Mouse (Mus musculus): Measurements from ENCODE around the gene Nipa2.
"Not testable (repeated sequence)": the region's sequence is repeated elsewhere in the genome, so short reads cannot be mapped to it uniquely, and the experiment has no call there.

Nipa2 gene

DNA sequence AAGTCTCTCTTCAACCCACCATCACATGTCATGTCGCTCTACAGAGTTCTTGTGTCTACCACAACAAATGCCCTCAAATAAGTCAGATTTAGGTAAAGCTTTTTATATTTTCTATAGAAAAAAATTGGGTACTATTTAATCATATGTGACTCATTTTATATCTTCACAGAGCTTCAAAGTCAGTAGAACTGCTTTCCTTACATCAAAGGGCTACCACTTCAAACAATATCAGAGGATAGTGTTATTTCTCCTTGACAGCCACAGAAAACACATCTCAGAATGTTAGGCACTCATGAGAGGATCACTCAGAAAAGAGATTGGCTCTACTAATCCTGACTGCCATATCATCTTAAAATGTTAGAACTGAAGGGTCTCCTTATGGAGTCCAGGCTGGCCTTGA, 1.8 kb downstream of the Nipa2 start:
- TF ChIP-seq POU5F1 (IDR thresholded peaks at IDR 0.05; ENCODE audit: borderline replicate concordance, low read length) (no peak), NANOG (IDR thresholded peaks at IDR 0.05; ENCODE audit: borderline replicate concordance, low read length) (no peak), CTCF (conservative IDR thresholded peaks at IDR 0.05; ENCODE audit: low read length) (no peak)
- H3K27me3 ChIP-seq (ENCODE audit: insufficient read depth, low read length) = no peaks in the 10 kb centered on the region

DNA sequence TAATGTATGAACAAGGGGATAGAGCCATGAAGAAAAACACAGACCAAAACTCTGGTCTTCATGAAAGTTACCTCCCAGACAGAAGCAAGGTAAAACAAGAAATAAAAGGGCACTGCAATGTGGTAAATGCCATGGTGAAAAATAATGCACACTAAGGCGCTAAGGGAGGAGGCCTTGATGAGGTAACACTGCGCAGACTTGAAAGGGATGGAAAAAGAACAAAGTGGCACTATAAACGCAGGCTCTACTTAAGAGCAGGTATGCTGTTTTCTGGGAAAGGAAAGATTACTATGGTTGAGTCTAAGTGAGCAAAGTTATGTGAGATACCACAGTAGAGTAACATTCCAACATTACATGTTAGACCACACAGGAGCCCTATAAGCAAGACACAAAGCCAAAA, 2.5 kb downstream of the Nipa2 start:
- Histone ChIP-seq H3K36me3 (ENCODE audit: insufficient read depth, low read length) (peaks cover 26% of the 10 kb centered on the region), H3K27me3 (ENCODE audit: insufficient read depth, low read length) (no peaks in the 10 kb centered on the region), H3K9me3 (ENCODE audit: low read length) (no peaks in the 10 kb centered on the region), H3K4me3 (replicated peaks; ENCODE audit: low read length) (no peak overlapping the region), H3K4me1 (replicated peaks; ENCODE audit: low read depth, low read length) (peaks cover 29% of the 10 kb centered on the region)
- TF ChIP-seq POU5F1 (IDR thresholded peaks at IDR 0.05; ENCODE audit: borderline replicate concordance, low read length) (no peak), CTCF (conservative IDR thresholded peaks at IDR 0.05; ENCODE audit: low read length) (no peak), NANOG (IDR thresholded peaks at IDR 0.05; ENCODE audit: borderline replicate concordance, low read length) (no peak)

More for the DNA sequence above, 1.8 kb downstream of the Nipa2 start:
- H3K4me1 ChIP-seq (replicated peaks; ENCODE audit: low read depth, low read length) = peaks cover 29% of the 10 kb centered on the region
- no peaks in the 10 kb centered on the region for H3K9me3 ChIP-seq (ENCODE audit: low read length)
- H3K36me3 ChIP-seq (ENCODE audit: insufficient read depth, low read length) = peaks cover 25% of the 10 kb centered on the region
- no peak overlapping the region for H3K4me3 ChIP-seq (replicated peaks; ENCODE audit: low read length)

DNA sequence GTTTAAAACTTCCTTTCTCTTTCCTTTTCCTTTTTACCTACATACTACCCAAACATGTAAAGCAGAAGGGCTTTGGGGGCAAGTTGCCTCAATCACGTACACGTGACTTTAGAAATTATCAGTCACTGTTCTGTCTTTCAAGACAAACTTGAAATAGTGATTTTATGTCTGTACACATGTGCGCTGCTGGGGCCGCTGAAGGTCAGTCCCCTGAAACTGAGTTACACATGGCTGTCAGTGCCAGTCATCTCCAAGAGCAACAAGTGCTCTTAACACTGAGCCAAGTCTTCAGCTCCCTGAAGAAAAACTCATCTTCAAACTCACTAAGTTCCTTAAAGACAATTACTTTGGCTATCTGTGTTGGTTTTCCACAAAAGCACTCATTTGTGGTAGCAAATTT, 4.4 kb downstream of the Nipa2 start:
- Histone ChIP-seq H3K9me3 (ENCODE audit: low read length) (no peaks in the 10 kb centered on the region), H3K36me3 (ENCODE audit: insufficient read depth, low read length) (peaks cover 30% of the 10 kb centered on the region), H3K27me3 (ENCODE audit: insufficient read depth, low read length) (no peaks in the 10 kb centered on the region), H3K4me1 (replicated peaks; ENCODE audit: low read depth, low read length) (peaks cover 23% of the 10 kb centered on the region), H3K4me3 (replicated peaks; ENCODE audit: low read length) (no peak overlapping the region)
- TF ChIP-seq CTCF (conservative IDR thresholded peaks at IDR 0.05; ENCODE audit: low read length) (no peak), NANOG (IDR thresholded peaks at IDR 0.05; ENCODE audit: borderline replicate concordance, low read length) (no peak), POU5F1 (IDR thresholded peaks at IDR 0.05; ENCODE audit: borderline replicate concordance, low read length) (no peak)

DNA sequence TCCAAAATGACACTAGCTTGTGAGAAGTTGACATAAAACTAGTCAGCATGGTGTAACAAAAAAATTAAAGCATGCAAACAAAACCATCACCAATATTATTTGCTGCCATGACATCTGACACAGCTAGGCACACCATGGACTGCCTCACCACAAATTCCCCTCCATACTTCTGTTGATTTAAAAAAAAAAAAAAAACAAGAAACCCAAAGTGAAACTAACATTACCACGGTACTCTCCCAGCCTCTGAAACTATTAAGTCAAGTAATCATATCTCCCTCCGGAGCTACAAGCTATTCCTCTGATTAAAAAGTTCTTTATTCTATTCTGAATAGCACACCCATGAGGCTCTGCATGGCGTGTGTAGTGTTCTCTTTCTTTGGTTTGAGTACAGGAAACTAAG, 5.1 kb downstream of the Nipa2 start:
- Histone ChIP-seq H3K4me1 (replicated peaks; ENCODE audit: low read depth, low read length) (peaks cover 20% of the 10 kb centered on the region), H3K36me3 (ENCODE audit: insufficient read depth, low read length) (peaks cover 30% of the 10 kb centered on the region), H3K9me3 (ENCODE audit: low read length) (no peaks in the 10 kb centered on the region), H3K4me3 (replicated peaks; ENCODE audit: low read length) (no peak overlapping the region), H3K27me3 (ENCODE audit: insufficient read depth, low read length) (no peaks in the 10 kb centered on the region)
- no peak for TF ChIP-seq POU5F1 (IDR thresholded peaks at IDR 0.05; ENCODE audit: borderline replicate concordance, low read length)
- no peak for TF ChIP-seq NANOG (IDR thresholded peaks at IDR 0.05; ENCODE audit: borderline replicate concordance, low read length)
- no peak for TF ChIP-seq CTCF (conservative IDR thresholded peaks at IDR 0.05; ENCODE audit: low read length)

DNA sequence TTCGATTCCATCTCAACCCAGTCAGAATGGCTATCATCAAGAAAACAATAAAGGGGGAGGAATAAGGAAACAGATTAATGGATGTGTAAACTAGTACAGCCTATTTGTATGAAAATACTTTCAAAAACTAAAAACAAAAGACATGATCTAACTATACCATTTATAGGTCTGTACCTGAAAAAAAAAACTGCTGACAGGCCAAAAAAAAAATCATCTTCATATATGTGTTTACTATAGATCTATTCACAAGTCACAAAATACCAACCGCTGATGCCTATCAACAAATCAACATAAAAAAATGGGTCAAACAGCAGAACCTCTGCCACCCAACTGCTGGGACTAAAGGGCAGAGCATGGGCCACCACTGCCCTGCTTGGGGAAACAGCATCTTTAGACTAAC, 6.2 kb downstream of the Nipa2 start:
- peaks cover 30% of the 10 kb centered on the region for H3K36me3 ChIP-seq (ENCODE audit: insufficient read depth, low read length)
- H3K4me1 ChIP-seq (replicated peaks; ENCODE audit: low read depth, low read length) = peaks cover 15% of the 10 kb centered on the region
- TF ChIP-seq CTCF (conservative IDR thresholded peaks at IDR 0.05; ENCODE audit: low read length) (no peak), NANOG (IDR thresholded peaks at IDR 0.05; ENCODE audit: borderline replicate concordance, low read length) (no peak), POU5F1 (IDR thresholded peaks at IDR 0.05; ENCODE audit: borderline replicate concordance, low read length) (no peak)

DNA sequence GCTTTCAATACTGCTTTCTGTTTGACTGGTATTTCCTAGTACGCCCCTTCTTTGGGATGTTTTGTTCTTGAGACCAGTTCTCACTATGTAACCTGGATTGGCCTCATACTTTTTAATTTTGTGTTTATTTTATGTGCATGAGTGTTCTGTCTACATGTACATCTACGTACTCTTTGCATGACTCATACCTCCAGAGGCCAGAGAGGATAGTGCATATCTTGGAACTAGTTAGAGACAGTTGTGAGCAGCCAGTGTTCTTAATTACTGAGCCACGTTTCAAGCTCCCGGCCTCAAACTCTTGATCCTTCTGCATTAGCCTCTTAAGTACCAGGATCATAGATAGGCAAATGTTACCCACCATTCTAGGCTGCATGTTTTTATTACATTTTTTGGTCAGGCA, 23.9 kb downstream of the Nipa2 start:
- Histone ChIP-seq H3K9me3 (ENCODE audit: low read length) (no peaks in the 10 kb centered on the region), H3K4me3 (replicated peaks; ENCODE audit: low read length) (no peak overlapping the region), H3K36me3 (ENCODE audit: insufficient read depth, low read length) (peaks cover 51% of the 10 kb centered on the region), H3K27me3 (ENCODE audit: insufficient read depth, low read length) (no peaks in the 10 kb centered on the region), H3K4me1 (replicated peaks; ENCODE audit: low read depth, low read length) (peaks cover 8% of the 10 kb centered on the region)
- TF ChIP-seq CTCF (conservative IDR thresholded peaks at IDR 0.05; ENCODE audit: low read length) (no peak), NANOG (IDR thresholded peaks at IDR 0.05; ENCODE audit: borderline replicate concordance, low read length) (no peak), POU5F1 (IDR thresholded peaks at IDR 0.05; ENCODE audit: borderline replicate concordance, low read length) (no peak)

More for the DNA sequence above, 6.2 kb downstream of the Nipa2 start:
- no peaks in the 10 kb centered on the region for H3K27me3 ChIP-seq (ENCODE audit: insufficient read depth, low read length)
- H3K9me3 ChIP-seq (ENCODE audit: low read length) = no peaks in the 10 kb centered on the region
- H3K4me3 ChIP-seq (replicated peaks; ENCODE audit: low read length) = no peak overlapping the region

DNA sequence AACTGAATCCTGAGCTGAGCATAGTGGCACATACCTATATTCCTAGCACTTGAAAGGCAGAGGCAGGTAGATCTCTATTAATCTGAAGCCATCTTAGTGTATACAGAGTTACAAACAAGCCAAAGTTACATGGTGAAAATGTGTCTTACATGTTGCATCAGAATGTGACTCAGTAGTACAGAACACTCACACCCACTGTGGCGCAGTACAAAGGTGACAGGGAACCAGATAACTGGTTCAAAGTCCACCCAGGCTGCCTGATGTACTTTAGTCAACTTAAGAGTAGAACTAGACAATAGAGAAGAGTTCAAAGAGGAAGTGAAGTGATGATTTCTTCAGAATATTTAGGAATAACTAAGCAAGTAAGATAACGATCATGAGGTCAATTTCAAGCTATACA, 27.3 kb downstream of the Nipa2 start:
- TF ChIP-seq CTCF (conservative IDR thresholded peaks at IDR 0.05; ENCODE audit: low read length) (no peak), POU5F1 (IDR thresholded peaks at IDR 0.05; ENCODE audit: borderline replicate concordance, low read length) (no peak), NANOG (IDR thresholded peaks at IDR 0.05; ENCODE audit: borderline replicate concordance, low read length) (no peak)
- Histone ChIP-seq H3K9me3 (ENCODE audit: low read length) (no peaks in the 10 kb centered on the region), H3K36me3 (ENCODE audit: insufficient read depth, low read length) (peaks cover 60% of the 10 kb centered on the region), H3K4me1 (replicated peaks; ENCODE audit: low read depth, low read length) (peaks cover 8% of the 10 kb centered on the region), H3K27me3 (ENCODE audit: insufficient read depth, low read length) (no peaks in the 10 kb centered on the region), H3K4me3 (replicated peaks; ENCODE audit: low read length) (no peak overlapping the region)

DNA sequence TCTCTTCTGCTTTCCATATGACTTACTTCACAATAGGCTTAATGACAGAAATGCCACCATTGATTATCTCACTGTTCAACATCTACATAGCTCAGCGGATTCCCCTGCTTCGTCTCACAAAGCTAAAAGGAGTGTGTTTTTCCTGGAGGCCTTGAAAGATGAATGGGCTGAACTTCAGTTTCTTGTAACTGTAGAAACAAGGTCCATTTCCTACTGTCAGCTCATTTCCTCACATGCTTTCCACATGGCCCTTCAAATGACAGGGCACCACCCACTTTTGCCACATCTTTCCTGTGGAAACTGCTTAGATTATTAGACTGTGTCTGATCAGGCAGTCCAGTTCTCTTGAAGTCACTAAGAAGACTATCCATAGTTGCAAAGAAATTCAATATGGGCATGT, 33.6 kb downstream of the Nipa2 start:
- Histone ChIP-seq H3K4me3 (replicated peaks; ENCODE audit: low read length) (no peak overlapping the region), H3K36me3 (ENCODE audit: insufficient read depth, low read length) (peaks cover 84% of the 10 kb centered on the region), H3K9me3 (ENCODE audit: low read length) (no peaks in the 10 kb centered on the region), H3K27me3 (ENCODE audit: insufficient read depth, low read length) (no peaks in the 10 kb centered on the region), H3K4me1 (replicated peaks; ENCODE audit: low read depth, low read length) (no peaks in the 10 kb centered on the region)
- TF ChIP-seq NANOG (IDR thresholded peaks at IDR 0.05; ENCODE audit: borderline replicate concordance, low read length) (no peak), CTCF (conservative IDR thresholded peaks at IDR 0.05; ENCODE audit: low read length) (no peak), POU5F1 (IDR thresholded peaks at IDR 0.05; ENCODE audit: borderline replicate concordance, low read length) (no peak)

DNA sequence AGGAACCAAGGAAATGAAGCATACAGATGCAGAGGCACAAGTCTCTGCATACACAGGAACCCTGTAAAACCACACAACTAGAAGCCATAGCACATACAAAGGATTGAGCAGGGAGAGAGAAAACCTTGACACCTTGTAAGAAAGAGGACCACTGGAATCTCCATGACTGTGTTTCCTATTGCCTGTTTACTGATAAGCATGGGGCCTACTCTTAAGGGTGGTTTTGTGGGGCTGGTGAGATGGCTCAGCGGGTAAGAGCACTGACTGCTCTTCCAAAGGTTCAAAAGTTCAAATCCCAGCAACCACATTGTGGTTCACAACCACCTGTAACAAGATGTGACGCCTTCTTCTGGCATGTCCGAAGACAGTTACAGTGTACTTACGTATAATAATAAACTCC, 35.0 kb downstream of the Nipa2 start:
- no peak overlapping the region for H3K4me3 ChIP-seq (replicated peaks; ENCODE audit: low read length)
- no peaks in the 10 kb centered on the region for H3K9me3 ChIP-seq (ENCODE audit: low read length)
- no peaks in the 10 kb centered on the region for H3K4me1 ChIP-seq (replicated peaks; ENCODE audit: low read depth, low read length)
- H3K36me3 ChIP-seq (ENCODE audit: insufficient read depth, low read length) = peaks cover 88% of the 10 kb centered on the region
- no peaks in the 10 kb centered on the region for H3K27me3 ChIP-seq (ENCODE audit: insufficient read depth, low read length)
- TF ChIP-seq CTCF (conservative IDR thresholded peaks at IDR 0.05; ENCODE audit: low read length) (no peak), POU5F1 (IDR thresholded peaks at IDR 0.05; ENCODE audit: borderline replicate concordance, low read length) (no peak), NANOG (IDR thresholded peaks at IDR 0.05; ENCODE audit: borderline replicate concordance, low read length) (no peak)

DNA sequence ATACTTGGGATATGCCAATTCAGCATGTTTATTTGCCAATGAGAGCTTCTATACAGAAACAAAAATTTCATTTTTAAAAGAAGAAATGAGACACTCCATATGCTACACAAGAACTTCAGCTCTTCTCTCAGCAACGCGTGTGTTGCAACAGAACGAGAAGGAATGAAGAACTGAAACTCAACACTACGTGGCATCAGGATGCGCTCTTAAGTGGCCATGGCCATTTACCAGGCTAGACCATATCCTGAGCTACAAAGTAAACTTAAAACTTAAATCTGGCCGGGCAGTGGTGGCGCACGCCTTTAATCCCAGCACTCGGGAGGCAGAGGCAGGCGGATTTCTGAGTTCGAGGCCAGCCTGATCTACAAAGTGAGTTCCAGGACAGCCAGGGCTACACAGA, 43.9 kb downstream of the Nipa2 start:
- not testable (repeated sequence) for H3K9me3 ChIP-seq (ENCODE audit: low read length); H3K27me3 ChIP-seq (ENCODE audit: insufficient read depth, low read length); H3K4me1 ChIP-seq (replicated peaks; ENCODE audit: low read depth, low read length); H3K4me3 ChIP-seq (replicated peaks; ENCODE audit: low read length)
- H3K36me3 ChIP-seq (ENCODE audit: insufficient read depth, low read length) = peaks cover 72% of the 10 kb centered on the region
